Mouse (Mus musculus): ENCODE data around the gene Ly6c1. TPM values are rescaled to one million over a fixed set of nuclear protein-coding genes. Genes with fewer than 3 reads are reported as not detected.
"Not testable (repeated sequence)": the region's sequence is repeated elsewhere in the genome, so short reads cannot be mapped to it uniquely, and the experiment has no call there.

Gene Ly6c1
- polyA plus RNA-seq (2012; rRNA removed): 2.6 and 2.9 TPM in 2 replicates

DNA sequence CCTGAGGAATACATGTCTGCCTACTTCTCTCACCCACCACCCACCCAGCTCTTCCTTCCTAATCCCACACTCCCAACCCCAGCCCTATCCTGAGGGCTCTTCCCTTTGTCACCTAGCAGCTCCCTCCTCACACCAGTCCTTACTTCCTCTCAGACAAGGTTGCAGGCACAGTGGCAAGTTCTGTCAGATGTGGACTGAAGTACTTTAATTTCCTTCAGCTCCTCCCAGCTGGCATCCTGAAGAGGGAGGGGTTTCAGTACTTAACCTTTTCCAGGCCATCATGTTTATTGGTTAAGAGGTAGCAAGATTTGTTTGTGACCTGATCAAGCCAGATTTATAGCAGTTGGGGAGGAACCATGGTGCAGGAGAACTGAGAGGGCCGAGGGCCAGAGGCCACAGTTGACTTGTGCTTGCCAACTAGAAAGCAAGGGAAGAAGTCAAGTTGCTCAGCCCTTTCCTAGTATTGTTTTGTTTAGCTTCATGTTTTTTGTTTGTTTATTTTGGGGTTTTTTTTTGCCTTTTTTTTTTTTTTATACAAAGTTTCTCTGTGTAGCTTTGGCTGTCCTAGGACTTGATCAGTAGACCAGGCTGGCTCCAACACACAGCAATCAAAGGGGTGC, at the start of gene Ly6c1:
Gene Ly6c1, minus strand, starts transcription at position 189 of the 620 bp plus-strand sequence.
- DNase-seq (ENCODE audit: low read depth): not testable (repeated sequence)

DNA sequence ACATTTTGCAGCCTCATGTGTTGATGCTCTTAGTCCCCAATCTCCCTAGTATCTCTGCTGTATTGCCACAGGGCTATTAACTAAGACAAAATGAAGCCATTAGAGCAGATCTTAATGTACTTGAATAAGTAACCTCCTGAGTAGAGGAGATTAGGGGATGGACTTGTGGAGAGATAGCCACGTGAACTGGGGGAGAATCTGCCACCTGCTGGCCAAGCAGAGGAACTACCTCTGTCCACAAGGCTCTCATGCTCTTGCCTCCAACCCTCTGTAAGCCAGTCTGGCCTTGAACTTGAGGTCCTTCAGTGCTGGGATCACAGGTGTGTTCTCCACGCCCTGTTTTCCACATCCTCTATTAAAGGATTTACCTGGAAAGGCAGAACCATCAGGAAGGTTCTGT, 39.4 kb upstream of the Ly6c1 start:
- peak; percentile 0 for DNase-seq (ENCODE audit: low read depth)
- 0 out of 2 replicates have a peak, but pooled peaks have one; percentile 5 for TF ChIP-seq CTCF (IDR thresholded peaks at IDR 0.05; ENCODE audit: borderline replicate concordance, extremely low read depth, insufficient read depth, insufficient read length)

DNA sequence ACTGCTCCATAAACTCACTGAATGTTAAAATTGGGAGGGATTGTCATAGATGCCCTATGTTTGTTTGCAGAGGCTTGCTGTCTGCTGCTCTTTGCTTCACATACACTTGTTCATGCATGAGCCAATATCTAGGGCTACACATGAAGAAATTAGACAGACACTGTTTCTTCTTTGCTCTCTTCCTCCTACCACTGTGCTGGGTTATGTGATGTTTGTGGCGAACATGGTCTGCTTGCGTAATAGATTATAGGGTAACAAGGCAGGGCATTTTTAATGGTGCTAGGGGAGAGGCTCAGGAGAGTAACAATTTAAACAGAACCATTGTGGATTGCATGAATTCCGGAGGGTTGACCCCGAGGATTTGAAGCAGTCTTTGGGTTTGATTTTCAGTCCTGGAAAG, 21.3 kb upstream of the Ly6c1 start:
- TF ChIP-seq CTCF (IDR thresholded peaks at IDR 0.05; ENCODE audit: borderline replicate concordance, extremely low read depth, insufficient read depth, insufficient read length): no peak
- TF ChIP-seq POLR2A (IDR thresholded peaks at IDR 0.05; ENCODE audit: borderline replicate concordance, extremely low read depth, insufficient read depth, insufficient read length, poor library complexity, severe bottlenecking): no peak
- no peak for DNase-seq (ENCODE audit: low read depth)

DNA sequence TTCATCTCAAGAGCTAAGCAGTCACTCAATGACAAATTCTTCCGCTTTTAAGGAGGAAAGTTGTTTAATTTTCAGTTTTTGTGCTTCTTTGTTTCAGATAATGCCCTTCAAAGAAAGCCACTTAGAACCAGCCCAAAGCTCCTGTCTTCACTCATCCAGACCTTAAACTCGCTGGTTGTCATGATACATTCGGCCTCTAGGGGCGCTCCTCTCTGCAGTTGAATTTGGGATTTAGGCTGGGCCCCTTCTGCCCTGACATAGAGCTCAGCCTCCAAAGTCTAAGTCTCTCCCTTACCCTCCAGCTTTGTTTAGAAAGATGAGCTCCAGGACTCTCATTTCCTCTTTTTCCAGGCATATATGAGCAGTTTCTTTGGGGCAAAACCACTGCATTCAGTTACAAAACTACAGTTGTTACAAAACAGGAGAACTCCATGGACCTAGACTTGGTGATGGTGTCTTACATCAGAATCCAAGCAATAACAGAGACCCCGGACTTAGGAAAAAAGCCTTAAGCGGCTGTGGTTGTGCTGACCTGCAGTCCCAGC, 13.5 kb upstream of the Ly6c1 start:
- peak; percentile 36 for DNase-seq (ENCODE audit: low read depth)

DNA sequence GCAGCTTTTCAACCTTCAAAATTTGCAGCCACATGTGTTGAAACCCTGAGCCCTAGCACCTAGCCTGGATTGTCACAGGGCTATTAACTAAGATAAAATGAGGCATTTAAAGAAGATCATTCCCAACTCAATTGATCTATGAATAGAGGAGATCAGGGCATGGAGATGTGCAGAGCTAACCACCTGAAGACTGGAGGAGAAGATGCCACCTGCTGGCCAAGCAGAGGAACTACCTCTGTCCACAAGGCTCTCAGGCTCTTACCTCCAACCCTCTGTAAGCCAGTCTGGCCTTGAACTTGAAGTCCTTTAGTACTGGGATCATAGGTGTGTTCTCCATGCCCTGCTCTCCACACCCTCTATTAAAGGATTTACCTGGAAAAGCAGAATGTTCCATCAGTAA, 11.9 kb upstream of the Ly6c1 start:
- TF ChIP-seq CTCF (IDR thresholded peaks at IDR 0.05; ENCODE audit: borderline replicate concordance, extremely low read depth, insufficient read depth, insufficient read length) (peak; percentile 53; the same call in 1 of the 2 replicates), POLR2A (IDR thresholded peaks at IDR 0.05; ENCODE audit: borderline replicate concordance, extremely low read depth, insufficient read depth, insufficient read length, poor library complexity, severe bottlenecking) (no peak)
- peak; percentile 50 for DNase-seq (ENCODE audit: low read depth)

More for the DNA sequence above, 13.5 kb upstream of the Ly6c1 start:
- TF ChIP-seq CTCF (IDR thresholded peaks at IDR 0.05; ENCODE audit: borderline replicate concordance, extremely low read depth, insufficient read depth, insufficient read length): peak; percentile 65; the same call in 1 of the 2 replicates

DNA sequence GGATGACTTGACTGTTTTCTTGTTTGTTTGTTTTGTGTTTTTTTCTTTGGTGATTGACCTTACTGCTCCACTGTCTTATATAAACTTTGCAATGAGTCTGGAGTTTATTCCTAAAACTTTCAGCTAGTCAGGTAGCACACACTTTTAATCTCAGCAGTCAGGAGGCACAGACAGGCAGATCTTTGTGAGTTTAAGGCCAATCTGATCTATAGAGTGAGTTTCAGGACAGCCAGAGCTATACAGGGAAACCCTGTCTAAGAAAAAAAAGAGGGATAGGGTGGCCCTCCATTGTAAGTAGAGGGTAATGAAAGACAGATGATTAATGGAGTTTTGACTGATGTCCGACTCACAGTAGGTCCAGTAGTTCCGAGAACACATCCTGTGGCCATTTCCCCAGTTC, 7.4 kb upstream of the Ly6c1 start:
- DNase-seq (ENCODE audit: low read depth): no peak
- TF ChIP-seq POLR2A (IDR thresholded peaks at IDR 0.05; ENCODE audit: borderline replicate concordance, extremely low read depth, insufficient read depth, insufficient read length, poor library complexity, severe bottlenecking): no peak

DNA sequence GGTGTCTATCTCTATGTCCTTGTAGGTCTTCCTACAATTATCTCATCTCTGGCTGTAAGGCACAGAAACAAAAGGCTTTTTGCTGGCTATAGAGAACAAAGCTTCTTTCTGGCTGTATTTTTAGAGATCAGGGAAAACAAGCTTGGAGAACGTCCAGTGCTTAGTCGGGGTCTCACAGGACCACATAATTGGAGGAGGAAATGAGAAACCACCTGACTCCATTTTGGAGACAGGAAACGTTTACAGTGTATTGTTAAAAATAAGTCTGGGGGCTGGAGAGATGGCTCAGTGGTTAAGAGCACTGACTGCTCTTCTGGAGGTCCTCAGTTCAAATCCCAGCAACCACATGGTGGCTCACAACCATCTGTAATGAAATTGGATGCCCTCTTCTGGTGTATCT, 6.8 kb upstream of the Ly6c1 start:
- peak; percentile 30 for DNase-seq (ENCODE audit: low read depth)

DNA sequence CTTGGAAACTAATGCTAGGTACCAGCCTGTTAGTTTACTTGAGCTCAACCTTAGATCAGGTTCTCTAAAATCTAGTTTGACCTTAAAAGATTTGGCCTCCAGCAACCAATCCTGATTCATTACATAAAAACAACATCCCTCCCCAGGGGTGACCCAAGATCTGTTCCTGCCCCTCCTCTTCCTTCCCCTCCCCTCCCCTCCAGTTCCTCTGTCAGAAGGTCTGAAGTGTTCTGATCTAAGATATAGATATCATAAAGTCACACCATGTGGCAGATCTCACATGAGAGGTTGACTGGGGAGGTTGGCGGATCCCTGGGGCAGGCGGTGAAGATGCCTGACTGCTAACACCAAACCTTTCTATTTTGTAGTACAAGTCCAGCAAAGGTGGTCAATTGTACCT, 3.8 kb upstream of the Ly6c1 start:
- not testable (repeated sequence) for DNase-seq (ENCODE audit: low read depth)

DNA sequence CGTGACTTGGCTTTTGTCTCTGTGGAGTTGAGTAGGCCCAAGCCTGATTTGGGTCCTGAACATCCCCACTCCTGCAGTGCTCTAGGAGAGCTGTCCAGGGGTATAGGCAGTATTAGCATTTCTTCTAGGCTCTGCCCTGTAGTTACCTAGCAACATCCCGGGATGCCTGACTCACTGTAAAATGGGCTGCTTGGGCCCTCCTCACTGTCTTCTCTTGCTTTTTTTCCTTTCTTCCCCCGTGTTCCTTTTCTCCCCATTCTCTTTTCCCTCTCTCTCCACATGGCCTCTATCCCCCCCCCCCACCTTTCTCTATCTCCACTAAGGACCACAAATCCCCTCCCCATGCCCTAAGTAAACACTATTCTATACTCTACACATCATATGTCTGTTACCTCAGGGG, 2.5 kb upstream of the Ly6c1 start:
- DNase-seq (ENCODE audit: low read depth): not testable (repeated sequence)

DNA sequence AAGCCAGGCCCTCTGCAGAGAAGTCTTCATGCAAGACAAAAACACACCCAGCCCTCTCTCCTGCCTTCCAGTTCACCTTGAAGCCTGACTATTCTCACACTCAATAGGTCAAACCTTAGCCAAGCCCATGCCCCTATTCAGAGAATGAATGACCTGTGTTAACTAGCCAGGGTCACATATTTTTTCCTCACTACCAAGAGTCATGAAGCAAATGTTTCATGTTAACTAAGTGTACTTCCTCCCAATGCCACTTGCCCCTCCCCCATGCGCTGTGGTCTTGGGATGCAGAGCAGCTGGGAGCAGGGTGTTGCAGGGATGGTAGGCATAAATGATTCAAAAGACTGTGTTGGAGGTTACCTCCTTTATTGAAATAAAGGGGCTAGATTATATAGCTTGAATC, 2.0 kb upstream of the Ly6c1 start:
- DNase-seq (ENCODE audit: low read depth): not testable (repeated sequence)

DNA sequence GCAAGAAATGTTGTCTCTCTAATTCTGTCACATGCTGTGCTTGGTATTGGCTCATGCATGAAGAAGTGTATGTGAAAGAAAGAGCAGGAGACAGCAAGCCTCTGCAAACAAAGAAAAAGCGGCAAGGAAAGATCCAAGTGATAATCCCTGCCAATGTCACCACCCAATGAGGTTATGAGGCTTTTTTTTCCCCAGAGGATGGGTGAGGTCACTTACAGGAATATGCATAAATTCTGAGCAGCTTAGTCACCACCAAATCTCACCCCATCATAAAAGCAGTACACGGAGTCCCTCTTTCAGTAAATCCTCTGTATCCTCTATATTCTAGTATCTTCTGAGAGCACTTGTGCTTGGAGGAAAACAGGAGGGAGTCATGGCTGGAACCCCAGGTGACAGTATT, 1.2 kb upstream of the Ly6c1 start:
- not testable (repeated sequence) for DNase-seq (ENCODE audit: low read depth)

DNA sequence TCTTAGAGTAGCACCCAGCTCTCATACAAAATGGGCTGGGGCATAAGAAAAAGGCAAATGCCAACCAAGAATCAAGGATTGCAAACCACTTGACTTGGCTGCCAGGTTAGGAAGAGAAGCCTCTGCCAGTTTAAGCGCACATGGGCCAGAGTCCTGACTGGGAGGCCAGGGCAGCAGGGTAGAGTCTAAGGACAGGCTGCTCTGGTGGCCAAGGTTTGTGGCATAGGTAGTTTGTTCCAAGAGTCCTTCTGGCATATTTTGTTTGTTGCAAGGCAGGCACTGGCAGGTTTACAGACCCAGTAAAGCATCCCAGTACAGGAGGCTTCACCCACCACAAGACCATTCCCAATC, 685 bp downstream of the Ly6c1 start:
- not testable (repeated sequence) for DNase-seq (ENCODE audit: low read depth)

DNA sequence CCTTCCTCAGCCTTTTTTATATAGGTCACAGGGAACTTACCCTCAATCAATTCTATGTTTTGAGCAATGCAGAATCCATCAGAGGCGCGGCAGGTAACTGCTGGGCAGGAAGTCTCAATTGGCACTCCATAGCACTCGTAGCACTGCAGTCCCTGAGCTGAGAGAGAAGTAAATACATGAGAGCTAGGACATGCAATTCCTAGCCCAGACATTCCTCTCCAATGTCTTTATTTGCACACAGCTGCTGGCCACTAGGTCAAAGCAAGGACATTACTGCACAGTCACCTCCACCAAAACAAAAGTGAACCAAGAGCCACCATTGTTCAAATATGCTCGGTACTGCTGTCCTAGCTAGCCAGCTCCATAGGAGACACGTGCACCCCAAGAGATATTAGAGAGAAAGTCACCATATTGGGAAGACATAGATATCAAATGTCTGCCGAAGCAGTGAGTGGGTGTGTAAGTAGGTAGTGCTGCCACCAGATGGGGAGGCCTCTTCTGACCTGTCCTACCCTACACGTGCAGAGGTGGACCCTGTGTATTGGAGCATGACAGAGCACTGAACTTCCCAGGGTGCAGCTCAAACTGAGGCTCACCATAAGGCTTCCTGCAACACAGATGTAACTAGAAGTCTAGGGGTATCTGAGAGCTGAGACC, 1.2 kb downstream of the Ly6c1 start:
- DNase-seq (ENCODE audit: low read depth): not testable (repeated sequence)

DNA sequence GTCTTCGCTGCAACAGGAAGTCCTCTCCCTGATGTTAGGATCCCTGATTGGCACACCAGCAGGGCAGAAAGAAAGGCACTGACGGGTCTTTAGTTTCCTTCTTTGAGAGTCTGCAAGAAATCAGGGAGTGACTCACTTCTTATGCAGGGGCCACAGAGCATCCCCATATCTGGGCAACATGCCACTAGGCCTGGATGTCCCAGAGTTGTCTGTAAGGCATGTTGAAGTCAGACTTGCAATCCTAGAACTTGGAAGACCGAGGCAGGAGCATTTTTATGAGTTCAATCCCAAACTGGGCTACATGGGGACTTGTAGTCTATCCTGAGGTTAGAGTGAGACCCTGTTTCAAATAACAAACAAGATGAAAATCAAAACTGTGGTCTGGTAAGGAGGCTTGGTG, 3.1 kb downstream of the Ly6c1 start:
- DNase-seq (ENCODE audit: low read depth): not testable (repeated sequence)

DNA sequence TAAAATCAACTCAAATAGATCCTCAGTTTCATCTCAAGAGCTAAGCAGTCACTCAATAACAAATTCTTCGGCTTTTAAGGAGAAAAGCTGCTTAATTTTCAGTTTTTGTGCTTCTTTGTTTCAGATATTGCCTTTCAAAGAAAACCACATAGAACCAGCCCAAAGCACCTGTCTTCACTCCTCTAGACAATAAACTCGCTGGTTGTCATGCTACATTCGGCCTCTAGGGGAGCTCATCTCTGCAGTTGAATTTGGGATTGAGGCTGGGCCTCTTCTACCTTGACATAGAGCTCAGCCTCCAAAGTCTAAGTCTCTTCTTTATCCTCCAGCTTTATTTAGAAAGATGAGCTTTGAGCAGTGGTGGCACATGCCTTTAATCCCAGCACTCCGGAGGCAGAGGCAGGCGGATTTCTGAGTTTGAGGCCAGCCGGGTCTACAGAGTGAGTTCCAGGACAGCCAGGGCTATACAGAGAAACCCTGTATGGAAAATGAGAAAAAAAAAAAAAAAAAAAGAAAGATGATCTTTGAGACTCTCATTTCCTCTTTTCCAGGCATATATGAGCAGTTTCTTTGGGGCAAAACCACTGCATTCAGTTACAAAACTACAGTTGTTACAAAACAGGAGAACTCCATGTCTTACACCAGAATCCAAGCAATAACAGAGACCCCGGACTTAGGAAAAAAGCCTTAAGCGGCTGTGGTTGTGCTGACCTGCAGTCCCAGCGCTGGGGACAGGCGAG, 27.4 kb downstream of the Ly6c1 start:
- DNase-seq (ENCODE audit: low read depth): not testable (repeated sequence)

Data from brain, embryonic 14.5 days (tissue).